Mouse (Mus musculus): ENCODE results near the gene Gm49320. TPM values are rescaled to one million over a fixed set of nuclear protein-coding genes. Genes with fewer than 3 reads are reported as not detected.

Gm49320 gene
- polyA plus RNA-seq, 2 experiments from 2014 or later: 0.61 to 1.3 TPM

- ATAC-seq: peak; percentile 97
Measured at GRCm38 (mm10) chr8:4259125-4259804, 20.6 kb downstream of the Gm49320 start, which contains the start of gene Ctxn1. Ctxn1 (minus strand) TSS chr8:4259274.

GRCm38 (mm10) chr8:4259805-4260170, 21.1 kb downstream of the Gm49320 start:
- no peak for ATAC-seq

- ATAC-seq: no peak
Measured at GRCm38 (mm10) chr8:4263105-4263791, 24.6 kb downstream of the Gm49320 start.

GRCm38 (mm10) chr8:4265160-4265914, 26.7 kb downstream of the Gm49320 start:
- no peak for ATAC-seq

GRCm38 (mm10) chr8:4267627-4268026, 29.0 kb downstream of the Gm49320 start:
- ATAC-seq: peak; percentile 49

- ATAC-seq: no peak
Measured at GRCm38 (mm10) chr8:4269609-4270008, 30.9 kb downstream of the Gm49320 start.

GRCm38 (mm10) chr8:4275275-4276110, 36.8 kb downstream of the Gm49320 start, which contains the start of gene Timm44:
Timm44 (minus strand) TSS chr8:4275913.
- ATAC-seq: peak; percentile 97

GRCm38 (mm10) chr8:4276111-4276465, 37.4 kb downstream of the Gm49320 start:
- ATAC-seq: no peak

- ATAC-seq: no peak
Measured at GRCm38 (mm10) chr8:4292738-4293137, 54.1 kb downstream of the Gm49320 start.

- ATAC-seq: no peak
Measured at GRCm38 (mm10) chr8:4297822-4298221, 59.2 kb downstream of the Gm49320 start.

Other genes with a start within 250 kb of the Gm49320 start
- gene Cd209f, start 133.0 kb upstream of the Gm49320 start, polyA plus RNA-seq (2017; shearing (Covaris generic)): not detected
- not detected for gene Cd209g, start 104.8 kb upstream of the Gm49320 start, polyA plus RNA-seq (2017; shearing (Covaris generic))
- 1 to 10 TPM; 4.1 TPM for gene Evi5l, start 72.3 kb upstream of the Gm49320 start, polyA plus RNA-seq (2017; shearing (Covaris generic))
- gene Prr36, start 21.4 kb upstream of the Gm49320 start, polyA plus RNA-seq (2017; shearing (Covaris generic)): under 1 TPM in 1 of 2 experiments, not detected in 1; 0.15 TPM
- gene Lrrc8e, start 12.0 kb upstream of the Gm49320 start, polyA plus RNA-seq (2017; shearing (Covaris generic)): not detected
- gene Map2k7, start 125 bp upstream of the Gm49320 start, polyA plus RNA-seq (2017; shearing (Covaris generic)): 10 to 100 TPM; 18.3 to 29.8 TPM
- 1 to 10 TPM; 3.5 to 6.8 TPM for gene Tgfbr3l, start 9.3 kb downstream of the Gm49320 start, polyA plus RNA-seq (2017; shearing (Covaris generic))
- 10 to 100 TPM; 10.4 to 11.0 TPM for gene Snapc2, start 14.2 kb downstream of the Gm49320 start, polyA plus RNA-seq (2017; shearing (Covaris generic))
- gene Ctxn1, start 20.4 kb downstream of the Gm49320 start, polyA plus RNA-seq (2017; shearing (Covaris generic)): under 1 TPM in 1 of 2 experiments, not detected in 1; 0.83 TPM
- gene Timm44, start 37.0 kb downstream of the Gm49320 start, polyA plus RNA-seq (2017; shearing (Covaris generic)): 10 to 100 TPM; 74.9 to 77.5 TPM
- 10 to 100 TPM in 1 of 2 experiments, 1 to 10 TPM in 1; 7.8 to 10.8 TPM for gene Ccl25, start 86.3 kb downstream of the Gm49320 start, polyA plus RNA-seq (2017; shearing (Covaris generic))
- 10 to 100 TPM; 37.2 to 38.4 TPM for gene Elavl1, start 86.5 kb downstream of the Gm49320 start, polyA plus RNA-seq (2017; shearing (Covaris generic))